In genomic region chr9:47671617-47672016, GRCm38 (mm10) we compare ENCODE assay signal across 22 mouse cellular contexts.
DNase-seq lines count a peak whose midpoint lies in the region; ATAC-seq and TF ChIP-seq lines count a peak whose summit lies in the region.
"Had no signal": no experiment of that assay in that cellular context is flagged by ENCODE, and none has a peak within 500 bp of the region (broad histone marks: within the 10 kb centered on the region; RNA-seq: fewer than 3 reads in every experiment).

No protein-coding gene starts in this region.

- H3K27ac ChIP-seq in heart, embryonic 11.5 days (ENCODE audit: low read depth, low read length), result 0 out of 2 replicates have a peak overlapping the region, but pooled peaks have one; percentile 7
- no peak overlapping the region; the same call in 1 of the 2 replicates for H3K27ac ChIP-seq in heart, embryonic 15.5 days
- no peak overlapping the region for H3K27ac ChIP-seq in heart, adult 2 months
- H3K27ac ChIP-seq: embryonic facial prominence, embryonic 10.5 days; forebrain, embryonic 13.5 days; gastrocnemius, adult 2 months; hindbrain, embryonic 10.5 days; hindbrain, embryonic 14.5 days; intestine, embryonic 15.5 days had no signal

- no peaks in the 10 kb centered on the region for H3K79me2 ChIP-seq in heart, adult 2 months (replicated peaks; ENCODE audit: control insufficient read depth, insufficient read depth, low read length)

- intact Hi-C loops in heart, postnatal 10 days (cut with DNase I), result no loop called here
- intact Hi-C loops in heart, adult 2 months (cut with DNase I), result no loop called here

- H3K4me1 ChIP-seq in heart, embryonic 11.5 days (ENCODE audit: control insufficient read depth, insufficient read depth, low read length), result 0 out of 2 replicates have a peak, but pooled peaks cover 7% of the 10 kb centered on the region
- peaks cover 17% of the 10 kb centered on the region for H3K4me1 ChIP-seq in heart, embryonic 15.5 days (replicated peaks)
- H3K4me1 ChIP-seq in heart, adult 2 months (ENCODE audit: control insufficient read depth, insufficient read depth, low read length), result no peaks in the 10 kb centered on the region
- H3K4me1 ChIP-seq: intestine, embryonic 15.5 days had no signal

- peak overlapping the region; percentile 37; the same call in 1 of the 2 replicates for H3K4me2 ChIP-seq in heart, embryonic 11.5 days
- 0 out of 2 replicates have a peak overlapping the region, but pooled peaks have one; percentile 23 for H3K4me2 ChIP-seq in heart, embryonic 15.5 days
- H3K4me2 ChIP-seq: forebrain, embryonic 13.5 days; hindbrain, embryonic 14.5 days; intestine, embryonic 15.5 days had no signal

- TF ChIP-seq EP300 in heart, adult 2 months (IDR thresholded peaks at IDR 0.05; ENCODE audit: insufficient read depth, low read depth, low read length), result no peak

- TF ChIP-seq CTCF in heart, adult 2 months (IDR thresholded peaks at IDR 0.05), result no peak
- TF ChIP-seq CTCF in brain, embryonic 14.5 days (IDR thresholded peaks at IDR 0.05; ENCODE audit: borderline replicate concordance, extremely low read depth, insufficient read depth, insufficient read length), result no peak

- H3K4me3 ChIP-seq in heart, embryonic 11.5 days (ENCODE audit: low read depth, low read length), result no peak overlapping the region
- no peak overlapping the region for H3K4me3 ChIP-seq in heart, embryonic 15.5 days
- no peak overlapping the region for H3K4me3 ChIP-seq in heart, adult 2 months
- H3K4me3 ChIP-seq: embryonic facial prominence, embryonic 10.5 days; forebrain, embryonic 13.5 days; gastrocnemius, adult 2 months; hindbrain, embryonic 10.5 days; intestine, embryonic 15.5 days had no signal

- 47% methylated on average over 11 of the region's 11 CpGs for WGBS in heart, embryonic 11.5 days (ENCODE audit: insufficient replicate concordance)
- WGBS in heart, embryonic 15.5 days, result 38% methylated on average over 11 of the region's 11 CpGs
- WGBS in heart, adult 2 months, result 54% methylated on average over 11 of the region's 11 CpGs

- ATAC-seq in heart, embryonic 11.5 days (replicated peaks; ENCODE audit: insufficient number of reproducible peaks, low FRiP score, low TSS enrichment), result no peak
- ATAC-seq in heart, embryonic 15.5 days (replicated peaks; ENCODE audit: insufficient number of reproducible peaks, insufficient read depth, low FRiP score, low read depth), result no peak
- ATAC-seq: forebrain, embryonic 13.5 days; forebrain, postnatal 0 days; intestine, embryonic 15.5 days; Patski had no signal

- no peak overlapping the region for H3K9ac ChIP-seq in heart, embryonic 11.5 days (ENCODE audit: low read depth, low read length)
- no peak overlapping the region for H3K9ac ChIP-seq in heart, embryonic 15.5 days
- H3K9ac ChIP-seq in heart, adult 2 months (ENCODE audit: low read depth, low read length), result no peak overlapping the region
- H3K9ac ChIP-seq: forebrain, embryonic 13.5 days; forebrain, postnatal 0 days; hindbrain, embryonic 14.5 days; intestine, embryonic 15.5 days had no signal

- H3K27me3 ChIP-seq in heart, embryonic 11.5 days (ENCODE audit: control insufficient read depth, insufficient read depth, low read length), result no peaks in the 10 kb centered on the region
- no peaks in the 10 kb centered on the region for H3K27me3 ChIP-seq in heart, embryonic 15.5 days
- H3K27me3 ChIP-seq in heart, adult 2 months (ENCODE audit: control insufficient read depth, insufficient read depth, low read length), result no peaks in the 10 kb centered on the region
- H3K27me3 ChIP-seq: CH12.LX; forebrain, embryonic 13.5 days; intestine, embryonic 15.5 days; Patski had no signal

- no peaks in the 10 kb centered on the region for H3K36me3 ChIP-seq in heart, embryonic 11.5 days (ENCODE audit: control insufficient read depth, insufficient read depth, low read length)
- no peaks in the 10 kb centered on the region for H3K36me3 ChIP-seq in heart, embryonic 15.5 days
- H3K36me3 ChIP-seq in heart, adult 2 months (ENCODE audit: control insufficient read depth, insufficient read depth, low read length), result no peaks in the 10 kb centered on the region
- H3K36me3 ChIP-seq: intestine, embryonic 15.5 days had no signal

- DNase-seq in heart, postnatal 10 days, result no peak
- DNase-seq in heart, adult 2 months, result no peak
- peak; percentile 33 for DNase-seq in R1 (ENCODE audit: low read depth, low spot score)
- peak; percentile 35 for DNase-seq in brain, embryonic 14.5 days (ENCODE audit: low read depth)
- no peak for DNase-seq in frontal cortex, postnatal 36 days (ENCODE audit: low spot score in 2 of 2)
- DNase-seq: adrenal gland, postnatal 10 days; cerebellum, adult 18-20 months; cerebellum, adult 9-11 months; cerebellum, postnatal 36 days; forebrain, postnatal 0 days; gastrocnemius, adult 2 months; gastrocnemius, postnatal 25 days; kidney, adult 18-20 months had no signal

- no peak for TF ChIP-seq POLR2A in heart, adult 2 months (IDR thresholded peaks at IDR 0.05; ENCODE audit: insufficient read depth, low read depth, low read length)
- TF ChIP-seq POLR2A in brain, embryonic 14.5 days (IDR thresholded peaks at IDR 0.05; ENCODE audit: borderline replicate concordance, extremely low read depth, insufficient read depth, insufficient read length, poor library complexity, severe bottlenecking), result no peak

- H3K9me3 ChIP-seq in heart, embryonic 11.5 days (replicated peaks; ENCODE audit: control insufficient read depth, low read length), result no peaks in the 10 kb centered on the region
- no peaks in the 10 kb centered on the region for H3K9me3 ChIP-seq in heart, embryonic 15.5 days (replicated peaks)
- H3K9me3 ChIP-seq: embryonic facial prominence, embryonic 10.5 days; forebrain, embryonic 13.5 days; hindbrain, embryonic 10.5 days; intestine, embryonic 15.5 days had no signal

Comparison
In these comparisons a context has a peak if more than half of its experiments do, and no peak if none do; other contexts are left out.
1. DNase-seq: peak in R1 (single experiment) and brain, embryonic 14.5 days (single experiment); none in heart, postnatal 10 days (0 of 2), heart, adult 2 months (0 of 2) and frontal cortex, postnatal 36 days (0 of 2).